Mouse (Mus musculus): Measurements from ENCODE around the gene Zfp329.

DNA sequence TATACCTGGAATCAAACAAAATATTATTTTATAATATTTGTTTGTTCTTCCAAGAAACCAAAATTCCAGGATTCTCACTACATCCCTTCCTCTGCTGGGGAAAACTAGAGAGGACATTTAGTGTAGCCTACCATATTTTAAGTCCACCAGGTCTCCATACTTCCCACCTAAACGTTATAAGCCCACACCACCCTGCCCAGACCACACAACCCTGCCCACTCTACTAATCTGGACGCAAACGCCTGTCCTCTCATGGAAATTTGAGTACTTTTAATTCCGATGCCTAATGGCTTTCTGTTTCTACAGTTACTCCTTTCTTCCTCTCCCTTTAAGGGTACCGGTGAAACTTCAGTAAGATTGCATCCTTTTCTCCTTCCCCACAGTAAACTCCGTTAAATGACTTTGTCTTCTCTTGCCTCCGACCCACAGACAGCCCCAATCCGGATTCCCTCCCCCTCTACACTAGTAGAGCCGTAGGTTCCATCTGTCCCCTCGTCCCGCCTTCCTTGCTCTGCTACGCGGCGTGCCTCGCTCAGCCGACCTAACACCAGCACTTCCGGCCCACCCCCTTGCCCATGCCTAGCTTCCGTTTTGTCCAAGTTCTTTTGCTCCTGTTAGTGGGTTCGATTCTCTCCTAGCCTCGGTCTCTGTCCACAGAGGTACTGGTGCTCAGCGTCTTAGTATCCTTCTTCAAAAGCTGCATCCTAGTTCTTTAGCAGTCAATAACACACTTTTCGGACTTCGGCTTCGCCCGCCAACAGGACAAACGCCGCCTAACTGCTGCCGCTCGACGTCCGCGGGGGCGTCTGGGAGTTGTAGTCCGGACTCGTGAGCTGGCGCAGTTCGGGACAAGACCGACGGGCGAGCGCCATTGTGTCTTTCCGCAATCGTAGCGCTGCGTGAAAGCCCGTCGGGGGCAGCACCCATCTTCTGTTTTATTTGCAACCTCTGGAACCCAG lies 15.8 kb upstream of the Zfp329 start, which contains the start of gene Zfp110:
- TF ChIP-seq POLR2A (IDR thresholded peaks at IDR 0.05; ENCODE audit: low read depth, low read length) (peak; percentile 89), CTCF (IDR thresholded peaks at IDR 0.05; ENCODE audit: borderline replicate concordance, insufficient read depth, low read length) (no peak)

All from embryonic fibroblast, embryonic 13.5 days (primary cell).